Mouse (Mus musculus): Measurements from ENCODE around the gene Snap47. TPM values are rescaled to one million over a fixed set of nuclear protein-coding genes. Genes with fewer than 3 reads are reported as not detected.
"Not testable (repeated sequence)": the region's sequence is repeated elsewhere in the genome, so short reads cannot be mapped to it uniquely, and the experiment has no call there.

The Snap47 gene
- polyA plus RNA-seq, 1 experiment from 2014 or later: 157 TPM

DNA sequence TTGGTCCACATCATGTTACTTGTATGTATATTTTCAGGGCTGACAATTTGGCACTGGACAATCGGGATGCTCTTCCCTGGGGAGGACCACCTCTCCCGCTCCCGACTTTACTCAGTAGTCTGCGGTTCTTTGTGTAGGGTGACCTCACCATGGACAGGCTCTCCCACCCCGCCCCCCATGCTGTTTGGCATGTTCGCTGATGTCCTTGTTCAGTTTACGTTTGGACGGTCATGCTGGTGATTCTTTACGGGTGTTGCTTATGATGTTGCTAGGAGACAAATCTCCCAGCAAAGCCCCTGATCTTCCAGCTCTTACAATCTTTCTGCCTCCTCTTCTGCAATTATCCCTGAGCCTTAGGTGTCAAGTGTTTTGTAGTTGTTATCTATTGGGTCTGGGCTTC is 60.5 kb downstream of the Snap47 start:
- ATAC-seq (ENCODE audit: insufficient number of reproducible peaks, insufficient read depth, low FRiP score, low TSS enrichment): no peak
- no peaks in the 10 kb centered on the region for H3K27me3 ChIP-seq
- H3K27ac ChIP-seq: no peak overlapping the region
- WGBS: 70% methylated on average over 9 of the region's 9 CpGs
- H3K4me1 ChIP-seq: peaks cover 30% of the 10 kb centered on the region
- H3K36me3 ChIP-seq: no peaks in the 10 kb centered on the region
- no peak overlapping the region for H3K4me2 ChIP-seq (replicated peaks)
- no peak overlapping the region for H3K9ac ChIP-seq
- H3K9me3 ChIP-seq: no peaks in the 10 kb centered on the region
- H3K4me3 ChIP-seq: no peak overlapping the region

DNA sequence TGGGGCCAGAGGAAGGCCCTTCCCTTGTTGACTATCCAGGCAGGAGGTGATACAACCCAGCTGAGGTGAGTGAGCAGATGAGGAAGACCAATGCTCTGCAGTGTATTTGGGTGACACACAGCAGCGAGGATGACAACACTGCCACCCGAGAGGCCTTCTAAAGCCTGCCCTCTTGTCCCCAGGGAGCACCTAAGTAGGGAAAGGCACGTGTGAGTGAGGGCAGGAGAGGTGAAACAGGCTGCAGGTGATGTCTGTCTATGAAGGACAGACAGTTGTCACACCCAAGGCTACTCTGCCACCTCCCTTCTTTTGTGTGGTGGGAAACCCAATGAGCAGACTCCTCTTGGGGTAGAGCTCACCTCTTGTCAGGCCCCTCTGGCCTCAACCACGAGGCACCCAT is 61.4 kb downstream of the Snap47 start:
- Histone ChIP-seq H3K27ac (peak overlapping the region; percentile 13; the same call in 1 of the 2 replicates), H3K27me3 (no peaks in the 10 kb centered on the region), H3K4me3 (no peak overlapping the region), H3K9ac (no peak overlapping the region), H3K9me3 (no peaks in the 10 kb centered on the region), H3K36me3 (no peaks in the 10 kb centered on the region), H3K4me1 (peaks cover 36% of the 10 kb centered on the region), H3K4me2 (replicated peaks) (no peak overlapping the region)
- ATAC-seq (ENCODE audit: insufficient number of reproducible peaks, insufficient read depth, low FRiP score, low TSS enrichment): no peak
- 68% methylated on average over 4 of the region's 4 CpGs for WGBS

DNA sequence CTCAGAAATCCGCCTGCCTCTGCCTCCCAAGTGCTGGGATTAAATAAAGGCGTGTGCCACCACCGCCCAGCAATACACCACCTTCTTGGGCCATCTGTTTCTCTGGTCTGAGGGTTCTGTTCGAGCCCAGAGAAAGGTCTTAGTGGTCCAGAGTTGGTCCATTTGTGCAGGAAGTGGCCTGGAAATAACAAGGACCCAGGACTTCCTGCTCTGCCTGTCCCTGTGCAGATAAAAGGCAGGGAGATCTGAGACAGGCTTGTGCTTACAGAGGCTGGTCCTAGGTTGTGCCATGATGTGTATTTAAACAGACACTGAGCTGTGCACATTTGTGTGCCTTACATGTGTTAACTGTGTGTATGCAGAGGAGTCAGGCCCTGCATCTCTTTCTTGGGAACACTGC is 62.2 kb downstream of the Snap47 start:
- no peak overlapping the region for H3K4me2 ChIP-seq (replicated peaks)
- H3K27ac ChIP-seq: peak overlapping the region; percentile 13; the same call in 1 of the 2 replicates
- H3K27me3 ChIP-seq: no peaks in the 10 kb centered on the region
- 80% methylated on average over 4 of the region's 4 CpGs for WGBS
- H3K36me3 ChIP-seq: no peaks in the 10 kb centered on the region
- H3K4me3 ChIP-seq: no peak overlapping the region
- no peaks in the 10 kb centered on the region for H3K9me3 ChIP-seq
- H3K9ac ChIP-seq: no peak overlapping the region
- no peak for ATAC-seq (ENCODE audit: insufficient number of reproducible peaks, insufficient read depth, low FRiP score, low TSS enrichment)
- peaks cover 43% of the 10 kb centered on the region for H3K4me1 ChIP-seq

DNA sequence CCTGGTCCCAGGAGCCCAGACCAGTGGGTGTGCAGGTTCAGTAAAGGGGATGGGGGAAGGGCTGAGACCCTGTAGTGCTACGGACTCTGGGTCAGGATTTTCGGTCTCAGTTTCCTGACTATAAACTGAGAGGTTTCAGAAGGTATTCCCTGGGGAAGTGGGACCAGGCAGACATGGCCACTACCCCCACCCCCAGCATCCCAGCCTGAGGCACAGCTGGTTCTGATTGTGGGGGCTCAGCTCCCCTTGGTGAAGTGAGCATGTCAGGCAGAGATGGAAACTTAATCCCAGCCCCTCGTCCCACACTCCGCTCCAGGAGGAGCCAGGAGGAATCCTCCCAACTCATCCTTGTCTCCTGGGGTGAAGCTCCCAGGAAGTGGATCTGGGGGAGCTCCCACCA is 63.5 kb downstream of the Snap47 start:
- H3K9me3 ChIP-seq: no peaks in the 10 kb centered on the region
- H3K4me2 ChIP-seq (replicated peaks): 0 out of 2 replicates have a peak overlapping the region, but pooled peaks have one; percentile 9
- H3K9ac ChIP-seq: no peak overlapping the region
- no peak overlapping the region for H3K4me3 ChIP-seq
- no peak for ATAC-seq (ENCODE audit: insufficient number of reproducible peaks, insufficient read depth, low FRiP score, low TSS enrichment)
- no peaks in the 10 kb centered on the region for H3K36me3 ChIP-seq
- H3K4me1 ChIP-seq: peaks cover 41% of the 10 kb centered on the region
- no peaks in the 10 kb centered on the region for H3K27me3 ChIP-seq
- 20% methylated on average over 4 of the region's 4 CpGs for WGBS
- peak overlapping the region; percentile 61; the same call in 1 of the 2 replicates for H3K27ac ChIP-seq

DNA sequence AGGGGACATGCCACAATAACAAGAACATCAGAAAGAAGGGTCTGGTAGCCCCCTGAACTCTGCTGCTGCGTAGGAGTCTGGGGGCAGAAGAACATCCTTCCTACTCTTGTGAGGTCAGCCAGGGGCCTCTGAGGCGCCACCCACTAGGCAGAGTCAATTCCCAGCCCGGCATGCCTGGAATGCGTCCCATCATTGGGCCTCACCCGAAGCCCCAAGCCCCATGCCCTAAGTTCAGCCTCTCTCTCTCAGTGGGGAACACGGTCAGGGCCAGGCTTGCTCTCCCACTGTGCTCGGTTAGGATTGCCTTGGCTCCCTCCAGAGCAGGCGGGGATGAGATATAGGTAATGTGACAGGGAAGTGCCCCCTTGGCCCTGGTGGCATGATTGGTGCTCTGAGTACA is 65.9 kb downstream of the Snap47 start:
- peaks cover 41% of the 10 kb centered on the region for H3K4me1 ChIP-seq
- H3K27ac ChIP-seq: peak overlapping the region; percentile 70; the same call in 1 of the 2 replicates
- no peaks in the 10 kb centered on the region for H3K9me3 ChIP-seq
- 9% methylated on average over 8 of the region's 8 CpGs for WGBS
- ATAC-seq (ENCODE audit: insufficient number of reproducible peaks, insufficient read depth, low FRiP score, low TSS enrichment): no peak
- H3K4me3 ChIP-seq: no peak overlapping the region
- no peaks in the 10 kb centered on the region for H3K36me3 ChIP-seq
- no peak overlapping the region for H3K9ac ChIP-seq
- H3K27me3 ChIP-seq: no peaks in the 10 kb centered on the region
- no peak overlapping the region for H3K4me2 ChIP-seq (replicated peaks)

DNA sequence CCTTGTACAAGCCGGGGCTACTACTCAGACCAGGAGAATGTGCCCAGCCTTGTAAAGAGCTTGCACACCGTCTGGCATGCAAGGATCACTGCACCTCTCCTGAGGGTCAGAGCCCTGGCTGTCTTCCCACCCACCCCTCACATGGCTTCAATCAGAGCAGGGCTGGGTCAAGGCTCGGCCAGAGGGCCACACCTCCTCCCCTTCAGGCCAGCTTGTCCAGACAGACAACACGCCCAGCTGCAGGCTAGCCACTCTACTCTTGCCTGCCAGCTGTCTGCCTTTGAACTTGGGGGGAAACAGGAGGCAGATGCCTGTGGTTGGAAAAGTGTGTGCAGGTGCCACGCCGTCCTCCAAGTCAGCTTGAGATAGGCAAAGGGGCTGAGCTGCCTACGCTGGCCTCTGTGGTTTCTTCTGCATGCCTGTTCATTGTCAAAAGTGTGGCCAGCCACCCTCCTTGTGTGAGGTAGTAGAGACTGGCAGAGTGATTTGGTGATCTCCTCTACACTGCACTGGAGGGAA is 66.5 kb downstream of the Snap47 start:
- Histone ChIP-seq H3K4me1 (peaks cover 36% of the 10 kb centered on the region), H3K27ac (peak overlapping the region; percentile 70), H3K9ac (peak overlapping the region; percentile 10; the same call in 1 of the 2 replicates), H3K36me3 (no peaks in the 10 kb centered on the region), H3K9me3 (no peaks in the 10 kb centered on the region), H3K4me3 (no peak overlapping the region), H3K27me3 (no peaks in the 10 kb centered on the region), H3K4me2 (replicated peaks) (no peak overlapping the region)
- WGBS: 16% methylated on average over 7 of the region's 7 CpGs
- peak; percentile 52 for ATAC-seq (ENCODE audit: insufficient number of reproducible peaks, insufficient read depth, low FRiP score, low TSS enrichment)

DNA sequence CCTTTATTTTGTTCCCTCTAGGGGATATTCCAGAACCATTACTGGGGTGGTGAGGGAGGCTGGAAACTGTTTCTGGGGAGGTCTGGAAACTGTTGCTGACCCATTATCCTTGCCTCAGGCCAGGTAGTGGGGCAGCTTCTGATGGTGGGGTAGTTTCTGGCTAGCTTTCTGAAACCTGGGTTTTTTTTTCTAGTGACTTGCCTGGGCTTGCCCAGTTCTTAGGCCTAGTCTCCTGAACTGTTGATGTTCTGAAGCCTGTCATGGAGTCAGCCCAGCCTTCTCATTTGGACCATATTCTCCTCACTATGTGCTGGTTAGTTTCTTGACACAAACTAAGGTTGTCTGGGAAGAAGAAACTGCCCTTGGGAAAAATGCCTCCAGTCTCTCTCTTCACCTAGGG is 71.4 kb downstream of the Snap47 start:
- Histone ChIP-seq H3K4me2 (replicated peaks) (no peak overlapping the region), H3K4me1 (peaks cover 9% of the 10 kb centered on the region), H3K9ac (no peak overlapping the region), H3K36me3 (no peaks in the 10 kb centered on the region), H3K27ac (no peak overlapping the region), H3K9me3 (no peaks in the 10 kb centered on the region), H3K27me3 (no peaks in the 10 kb centered on the region), H3K4me3 (no peak overlapping the region)
- ATAC-seq (ENCODE audit: insufficient number of reproducible peaks, insufficient read depth, low FRiP score, low TSS enrichment): no peak

DNA sequence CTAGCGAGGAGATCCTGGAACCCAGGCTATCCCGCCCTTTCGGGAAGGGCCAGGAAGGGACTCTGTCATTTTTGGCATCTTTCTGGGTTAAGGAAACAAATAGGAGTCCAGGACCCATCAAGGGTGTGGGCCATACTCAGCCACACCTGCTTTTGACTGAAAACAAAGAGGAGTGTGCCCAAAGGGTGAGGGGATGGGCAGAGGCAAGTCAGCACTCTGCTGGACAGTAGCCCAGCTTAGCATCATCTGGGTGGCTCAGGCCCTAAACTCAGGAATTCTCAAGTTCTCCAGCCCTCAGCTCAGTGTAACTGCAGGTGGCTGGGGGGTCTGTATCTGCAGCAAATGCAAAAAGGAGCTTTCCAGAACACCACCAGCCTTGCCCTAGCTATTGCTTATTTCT is 73.0 kb downstream of the Snap47 start:
- H3K9ac ChIP-seq: no peak overlapping the region
- H3K27ac ChIP-seq: no peak overlapping the region
- H3K4me1 ChIP-seq: no peaks in the 10 kb centered on the region
- no peak overlapping the region for H3K4me2 ChIP-seq (replicated peaks)
- no peaks in the 10 kb centered on the region for H3K27me3 ChIP-seq
- 76% methylated on average over 3 of the region's 3 CpGs for WGBS
- no peaks in the 10 kb centered on the region for H3K36me3 ChIP-seq
- ATAC-seq (ENCODE audit: insufficient number of reproducible peaks, insufficient read depth, low FRiP score, low TSS enrichment): no peak
- H3K9me3 ChIP-seq: no peaks in the 10 kb centered on the region
- H3K4me3 ChIP-seq: no peak overlapping the region

DNA sequence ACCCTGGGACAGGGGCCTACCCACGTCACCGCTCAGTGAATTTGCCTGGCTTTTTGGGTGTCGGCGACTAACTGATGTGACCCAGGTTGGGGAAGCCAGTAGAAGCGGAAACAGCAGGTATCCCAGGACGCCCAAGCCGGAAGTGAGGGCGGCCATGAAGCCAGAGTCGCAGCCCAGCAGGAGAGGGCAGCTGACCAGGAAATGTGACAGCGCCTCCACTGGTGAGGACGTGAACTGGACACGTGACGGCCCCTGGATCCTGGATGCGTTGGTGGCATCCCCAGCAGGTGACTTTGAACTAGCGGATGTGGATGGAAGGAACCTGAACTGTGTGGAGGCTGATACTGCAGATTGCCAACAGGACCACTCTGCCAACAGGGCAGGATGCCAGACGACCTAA is 75.5 kb downstream of the Snap47 start, which contains the start of gene Prss38:
Gene Prss38 (minus strand): TSS at position 183 of the 400 bp plus-strand sequence.
- no peak within 1 kb of the TSS for H3K4me3 ChIP-seq
- H3K9ac ChIP-seq: no peak within 1 kb of the TSS
- H3K27me3 ChIP-seq: no peaks in the 10 kb centered on the region
- H3K27ac ChIP-seq: no peak within 1 kb of the TSS
- WGBS: 76% methylated on average over 16 of the region's 16 CpGs
- H3K9me3 ChIP-seq: no peaks in the 10 kb centered on the region
- no peak within 1 kb of the TSS for H3K4me2 ChIP-seq (replicated peaks)
- H3K4me1 ChIP-seq: no peaks in the 10 kb centered on the region; the same call in 1 of the 2 replicates
- H3K36me3 ChIP-seq: no peaks in the 10 kb centered on the region
- ATAC-seq (ENCODE audit: insufficient number of reproducible peaks, insufficient read depth, low FRiP score, low TSS enrichment): no peak

DNA sequence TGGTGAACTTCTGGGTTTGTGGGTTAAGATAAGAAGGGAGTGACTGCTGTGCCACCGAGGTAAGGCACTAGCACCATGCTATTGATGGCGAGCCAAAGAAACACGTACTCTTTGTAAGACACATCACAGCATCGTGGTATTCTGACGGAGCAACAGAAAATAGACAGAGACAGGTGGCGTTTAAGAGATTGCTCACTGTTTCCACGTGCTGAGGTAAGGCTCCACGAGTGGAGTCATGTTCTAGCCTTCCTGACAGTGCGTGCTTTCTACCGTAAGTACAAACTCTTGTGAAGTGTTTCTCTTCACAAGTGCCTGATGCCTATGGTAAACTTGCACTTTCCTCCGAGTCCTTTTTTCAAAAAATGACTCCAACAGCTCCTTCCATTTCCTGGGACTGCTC is 81.1 kb downstream of the Snap47 start:
- Histone ChIP-seq H3K4me1 (peaks cover 15% of the 10 kb centered on the region), H3K9ac (no peak overlapping the region), H3K4me2 (replicated peaks) (no peak overlapping the region), H3K27me3 (no peaks in the 10 kb centered on the region), H3K4me3 (no peak overlapping the region), H3K9me3 (no peaks in the 10 kb centered on the region), H3K36me3 (no peaks in the 10 kb centered on the region), H3K27ac (no peak overlapping the region)
- ATAC-seq (ENCODE audit: insufficient number of reproducible peaks, insufficient read depth, low FRiP score, low TSS enrichment): no peak
- 74% methylated on average over 11 of the region's 11 CpGs for WGBS

DNA sequence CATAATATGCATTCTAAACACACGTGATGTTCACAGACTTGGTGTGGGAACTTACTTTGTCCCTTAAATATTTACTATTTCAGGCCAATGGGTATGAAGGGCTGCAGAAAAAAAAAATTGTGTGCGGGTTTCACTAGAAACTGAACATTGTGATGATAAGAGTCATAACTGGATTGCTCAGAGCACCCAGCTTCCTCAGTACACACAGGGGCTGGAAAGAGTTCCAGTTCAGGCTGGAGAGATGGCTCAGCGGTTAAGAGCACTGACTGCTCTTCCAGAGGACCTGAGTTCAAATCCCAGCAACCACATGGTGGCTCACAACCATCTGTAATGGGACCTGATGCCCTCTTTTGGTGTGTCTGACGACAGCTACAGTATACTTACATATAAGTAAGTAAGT is 83.0 kb downstream of the Snap47 start:
- not testable (repeated sequence) for H3K4me3 ChIP-seq; H3K9me3 ChIP-seq; H3K4me2 ChIP-seq (replicated peaks); H3K27me3 ChIP-seq; H3K27ac ChIP-seq; H3K36me3 ChIP-seq; ATAC-seq (ENCODE audit: insufficient number of reproducible peaks, insufficient read depth, low FRiP score, low TSS enrichment); H3K9ac ChIP-seq
- WGBS: 82% methylated on average over 4 of the region's 4 CpGs
- H3K4me1 ChIP-seq: peaks cover 25% of the 10 kb centered on the region

DNA sequence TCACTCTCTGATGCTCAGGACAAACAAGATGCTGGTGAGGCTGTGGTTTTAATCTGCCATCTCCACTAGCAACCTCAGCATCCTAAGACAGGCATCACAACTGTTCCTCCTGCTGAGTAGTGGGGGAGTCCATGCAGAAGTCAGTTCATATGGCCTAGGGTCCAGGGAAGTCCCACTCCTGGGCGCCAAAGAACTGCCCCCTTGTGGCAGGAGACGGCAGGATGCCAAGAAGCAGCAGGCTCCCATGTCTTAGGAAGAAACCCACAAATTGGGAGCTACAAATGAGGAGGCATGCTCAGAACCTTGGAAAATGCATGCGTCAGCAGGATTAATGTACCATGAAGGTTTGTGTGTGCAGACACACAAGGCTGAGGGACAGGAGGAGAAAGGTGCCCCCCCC is 84.4 kb downstream of the Snap47 start:
- H3K4me2 ChIP-seq (replicated peaks): no peak overlapping the region
- H3K9me3 ChIP-seq: no peaks in the 10 kb centered on the region
- H3K9ac ChIP-seq: no peak overlapping the region
- no peaks in the 10 kb centered on the region; the same call in 1 of the 2 replicates for H3K27me3 ChIP-seq
- no peak for ATAC-seq (ENCODE audit: insufficient number of reproducible peaks, insufficient read depth, low FRiP score, low TSS enrichment)
- no peaks in the 10 kb centered on the region for H3K36me3 ChIP-seq
- H3K4me1 ChIP-seq: peaks cover 25% of the 10 kb centered on the region
- no peak overlapping the region for H3K27ac ChIP-seq
- no peak overlapping the region for H3K4me3 ChIP-seq
- WGBS: 29% methylated on average over 3 of the region's 3 CpGs
